ENCODE assay signal across 13 mouse cellular contexts in genomic region chr14:32785556-32786130, GRCm38 (mm10). TPM values are rescaled to one million over a fixed set of nuclear protein-coding genes. Genes with fewer than 3 reads are reported as not detected.
DNase-seq lines count a peak whose midpoint lies in the region; ATAC-seq and TF ChIP-seq lines count a peak whose summit lies in the region.
"Had no signal": no experiment of that assay in that cellular context is flagged by ENCODE, and none has a peak within 500 bp of the region (broad histone marks: within the 10 kb centered on the region; RNA-seq: fewer than 3 reads in every experiment).

TSS of gene Tmem273 (plus strand) at chr14:32785963.

- H3K27ac ChIP-seq in kidney, adult 2 months (ENCODE audit: insufficient read depth, low read depth, low read length) = no peak within 1 kb of the TSS
- H3K27ac ChIP-seq in kidney, embryonic 16.5 days (ENCODE audit: low read length) = no peak within 1 kb of the TSS
- H3K27ac ChIP-seq: midbrain, embryonic 15.5 days had no signal

- intact Hi-C loops in left cerebral cortex, postnatal 10 days (cut with DNase I) = no loop called here

- TF ChIP-seq POLR2A in kidney, adult 2 months (IDR thresholded peaks at IDR 0.05; ENCODE audit: low read depth, low read length) = no peak

- no peak for TF ChIP-seq CTCF in kidney, adult 2 months (conservative IDR thresholded peaks at IDR 0.05; ENCODE audit: insufficient read depth, insufficient read length, low read depth, low read length)

- no peaks in the 10 kb centered on the region for H3K9me3 ChIP-seq in kidney, embryonic 16.5 days (ENCODE audit: low read length)
- H3K9me3 ChIP-seq: midbrain, embryonic 15.5 days had no signal

- H3K4me2 ChIP-seq in kidney, embryonic 16.5 days (replicated peaks; ENCODE audit: low read depth, low read length) = no peak within 1 kb of the TSS
- H3K4me2 ChIP-seq: midbrain, embryonic 15.5 days had no signal

- peak; percentile 16 for DNase-seq in kidney, adult 2 months
- peak; percentile 6 to 10 for DNase-seq in spleen, postnatal 36 days (ENCODE audit: low spot score in 2 of 2)
- no peak for DNase-seq in spleen, postnatal 4 days (ENCODE audit: low spot score in 2 of 2)
- peak; percentile 13 for DNase-seq in lung, postnatal 36 days
- no peak for DNase-seq in right cerebral cortex, postnatal 14 days
- no peak for DNase-seq in left cerebral cortex, postnatal 10 days (ENCODE audit: extremely low spot score in 1 of 2, low spot score in 2 of 2)
- DNase-seq in adrenal gland, postnatal 14 days = no peak
- DNase-seq: thymus, postnatal 4 days had no signal

- no peaks in the 10 kb centered on the region for H3K4me1 ChIP-seq in kidney, adult 2 months (ENCODE audit: control insufficient read depth, insufficient read depth, low read length)
- H3K4me1 ChIP-seq in kidney, embryonic 16.5 days (ENCODE audit: insufficient read depth, low read length) = 0 out of 2 replicates have a peak, but pooled peaks cover 4% of the 10 kb centered on the region
- H3K4me1 ChIP-seq: midbrain, embryonic 15.5 days had no signal

- no peaks in the 10 kb centered on the region for H3K36me3 ChIP-seq in kidney, adult 2 months (ENCODE audit: control insufficient read depth, insufficient read depth, low read length)
- H3K36me3 ChIP-seq in kidney, embryonic 16.5 days (ENCODE audit: insufficient read depth, low read length) = no peaks in the 10 kb centered on the region
- H3K36me3 ChIP-seq: midbrain, embryonic 15.5 days had no signal

- H3K9ac ChIP-seq in kidney, embryonic 16.5 days (replicated peaks; ENCODE audit: low read length) = no peak within 1 kb of the TSS
- H3K9ac ChIP-seq: midbrain, embryonic 15.5 days had no signal

- 0 out of 2 replicates have a peak within 1 kb of the TSS, but pooled peaks have one; percentile 5 for H3K4me3 ChIP-seq in kidney, adult 2 months (ENCODE audit: insufficient read depth, low read depth, low read length)
- H3K4me3 ChIP-seq in kidney, embryonic 16.5 days (ENCODE audit: low read length) = no peak within 1 kb of the TSS
- H3K4me3 ChIP-seq: midbrain, embryonic 15.5 days had no signal

- ATAC-seq in kidney, embryonic 16.5 days (ENCODE audit: low FRiP score, low TSS enrichment) = no peak
- ATAC-seq: activated CD4-positive, CD25-positive, alpha-beta regulatory T cell, adult 4 months; midbrain, embryonic 15.5 days had no signal

- no peaks in the 10 kb centered on the region for H3K27me3 ChIP-seq in kidney, adult 2 months (replicated peaks; ENCODE audit: control insufficient read depth, insufficient read depth, low read length)
- no peaks in the 10 kb centered on the region for H3K27me3 ChIP-seq in kidney, embryonic 16.5 days (ENCODE audit: insufficient read depth, low read length)
- H3K27me3 ChIP-seq: midbrain, embryonic 15.5 days had no signal

- WGBS in kidney, adult 2 months = 72% methylated on average over 3 of the region's 3 CpGs
- WGBS in kidney, embryonic 16.5 days = 65% methylated on average over 3 of the region's 3 CpGs

RNA-seq across cellular contexts. Expression of gene Tmem273, which starts in this region (rescaled TPM):
- 0.84 and 1.0 TPM in 2 replicates for polyA plus RNA-seq in kidney, adult 2 months (2012; rRNA removed)
- polyA plus RNA-seq in kidney, embryonic 16.5 days (2015; fragmentation: Nextera tagmentation; extraction: Ambion mirVana) = 0.69 and 0.95 TPM in 2 replicates
- total RNA-seq in left cerebral cortex, postnatal 10 days (2021) = under 1 TPM; 0.24 to 0.47 TPM
- 1.4 and 2.0 TPM in 2 replicates for total RNA-seq in adrenal gland, postnatal 14 days (2021)
- total RNA-seq: ES-E14; gastrocnemius, adult 8-10 months had no signal

Comparison
In these comparisons a context has a peak if more than half of its experiments do, and no peak if none do; other contexts are left out.
1. DNase-seq: peak in kidney, adult 2 months (single experiment), spleen, postnatal 36 days (2 of 2) and lung, postnatal 36 days (single experiment); none in spleen, postnatal 4 days (0 of 2), right cerebral cortex, postnatal 14 days (single experiment), left cerebral cortex, postnatal 10 days (0 of 2) and adrenal gland, postnatal 14 days (single experiment).